Mouse (Mus musculus) kidney, adult 2 months (tissue): Measurements from ENCODE around the gene Utp11. TPM values are rescaled to one million over a fixed set of nuclear protein-coding genes. Genes with fewer than 3 reads are reported as not detected.
"Not testable (repeated sequence)": the region's sequence is repeated elsewhere in the genome, so short reads cannot be mapped to it uniquely, and the experiment has no call there.

ENCODE experiments used
- DNase-seq: peaks from one replicate; pipeline ENCODE4 v3.0.0; 2021
- H3K27ac ChIP-seq: fragments of 200-500 bp; 2 replicates; pipeline ENCODE4 v1.5.1; 2012; ENCODE audit warnings: low read depth, low read length, control low read depth, inconsistent platforms; ENCODE audit not compliant: insufficient read depth
- H3K27me3 ChIP-seq: fragments of 200-500 bp; replicated peaks from 2 replicates; pipeline ENCODE4 v1.6.1; 2012; ENCODE audit warnings: mild to moderate bottlenecking, moderate library complexity, low read length, inconsistent platforms; ENCODE audit not compliant: control insufficient read depth, insufficient read depth
- H3K36me3 ChIP-seq: fragments of 200-500 bp; 2 replicates; pipeline ENCODE4 v1.6.1; 2012; ENCODE audit warnings: mild to moderate bottlenecking, moderate library complexity, low read length, inconsistent platforms; ENCODE audit not compliant: control insufficient read depth, insufficient read depth
- H3K4me1 ChIP-seq: fragments of 200-500 bp; 2 replicates; pipeline ENCODE4 v1.6.1; 2011; ENCODE audit warnings: low read length; ENCODE audit not compliant: control insufficient read depth, insufficient read depth
- H3K4me3 ChIP-seq: fragments of 200-500 bp; 2 replicates; pipeline ENCODE4 v1.5.1; 2011; ENCODE audit warnings: mild to moderate bottlenecking, low read depth, low read length, control low read depth; ENCODE audit not compliant: insufficient read depth
- CTCF ChIP-seq: fragments of 200-500 bp; conservative IDR thresholded peaks from 2 replicates; pipeline ENCODE4 v1.5.1; 2011; ENCODE audit warnings: low read depth, mild to moderate bottlenecking, control low read depth, low read length, moderate library complexity, mixed read lengths; ENCODE audit not compliant: insufficient read depth, insufficient read length
- POLR2A ChIP-seq: fragments of 200-500 bp; IDR thresholded peaks from one replicate; pipeline ENCODE4 v1.6.1; 2011; ENCODE audit warnings: low read depth, low read length, control low read depth
- WGBS: fragments of 180-500 bp; shearing (Covaris S2); methylation state at CpG from one replicate; pipeline ENCODE4 v1.1.7; 2018; 5-methylcytosine and 5-hydroxymethylcytosine counted together
- polyA plus RNA-seq: library from polyadenylated mRNA; depleted of rRNA; stranded (reverse); fragments of >200 nt; gene quantifications from 2 replicates; pipeline ENCODE4 v1.2.3, GENCODE M21; 2012

The Utp11 gene
- polyA plus RNA-seq, 1 experiment = 7.9 TPM

- Histone ChIP-seq H3K4me1 (0 out of 2 replicates have a peak, but pooled peaks cover 4% of the 10 kb centered on the region), H3K27ac (no peak overlapping the region), H3K36me3 (no peaks in the 10 kb centered on the region), H3K4me3 (no peak overlapping the region), H3K27me3 (no peaks in the 10 kb centered on the region)
- no peak for TF ChIP-seq CTCF
- no peak for TF ChIP-seq POLR2A
- WGBS = 80% methylated on average over 2 of the region's 2 CpGs
- DNase-seq = no peak
Measured at GRCm38 (mm10) chr4:124736952-124737351, 43.6 kb upstream of the Utp11 start.

GRCm38 (mm10) chr4:124726121-124726520 is 32.7 kb upstream of the Utp11 start:
- DNase-seq = no peak
- Histone ChIP-seq H3K4me3 (no peak overlapping the region), H3K4me1 (no peaks in the 10 kb centered on the region), H3K36me3 (peaks cover 9% of the 10 kb centered on the region), H3K27ac (no peak overlapping the region), H3K27me3 (no peaks in the 10 kb centered on the region)
- 86% methylated on average over 6 of the region's 6 CpGs for WGBS
- TF ChIP-seq POLR2A (no peak), CTCF (no peak)

GRCm38 (mm10) chr4:124719101-124719500 is 25.7 kb upstream of the Utp11 start:
- Histone ChIP-seq H3K36me3 (peaks cover 4% of the 10 kb centered on the region), H3K27me3 (no peaks in the 10 kb centered on the region), H3K4me3 (no peak overlapping the region), H3K27ac (no peak overlapping the region), H3K4me1 (no peaks in the 10 kb centered on the region)
- DNase-seq = no peak
- 95% methylated on average over 4 of the region's 4 CpGs for WGBS
- TF ChIP-seq CTCF (no peak), POLR2A (no peak)

- under 1% methylated on average over 57 of the region's 57 CpGs for WGBS
- Histone ChIP-seq H3K36me3 (peaks cover 2% of the 10 kb centered on the region; the same call in 1 of the 2 replicates), H3K27ac (peak within 1 kb of the TSS; percentile 27; the same call in 1 of the 2 replicates), H3K4me1 (peaks cover 8% of the 10 kb centered on the region; the same call in 1 of the 2 replicates), H3K4me3 (peak within 1 kb of the TSS; percentile 73), H3K27me3 (no peaks in the 10 kb centered on the region)
- TF ChIP-seq CTCF = peak; percentile 80
- TF ChIP-seq POLR2A = peak; percentile 32
- peak; percentile 97 for DNase-seq
Measured at GRCm38 (mm10) chr4:124714545-124715481, 21.4 kb upstream of the Utp11 start, which contains the start of gene Sf3a3. Gene Sf3a3, plus strand, starts transcription at chr4:124714776.

GRCm38 (mm10) chr4:124713850-124714249 is 20.4 kb upstream of the Utp11 start:
- not testable (repeated sequence) for DNase-seq, H3K36me3 ChIP-seq, H3K27me3 ChIP-seq, H3K27ac ChIP-seq, H3K4me3 ChIP-seq
- H3K4me1 ChIP-seq = peaks cover 15% of the 10 kb centered on the region; the same call in 1 of the 2 replicates
- 77% methylated on average over 5 of the region's 5 CpGs for WGBS

- DNase-seq = no peak
- 89% methylated on average over 6 of the region's 6 CpGs for WGBS
- H3K4me3 ChIP-seq = no peak overlapping the region
- TF ChIP-seq POLR2A (no peak), CTCF (no peak)
- peaks cover 15% of the 10 kb centered on the region; the same call in 1 of the 2 replicates for H3K4me1 ChIP-seq
- H3K27ac ChIP-seq = no peak overlapping the region
- H3K36me3 ChIP-seq = peaks cover 2% of the 10 kb centered on the region; the same call in 1 of the 2 replicates
- H3K27me3 ChIP-seq = no peaks in the 10 kb centered on the region
Measured at GRCm38 (mm10) chr4:124712618-124713017, 19.2 kb upstream of the Utp11 start.

GRCm38 (mm10) chr4:124710776-124711291 is 17.4 kb upstream of the Utp11 start:
- Histone ChIP-seq H3K4me1 (peaks cover 15% of the 10 kb centered on the region; the same call in 1 of the 2 replicates), H3K27me3 (no peaks in the 10 kb centered on the region), H3K27ac (no peak overlapping the region), H3K36me3 (no peaks in the 10 kb centered on the region), H3K4me3 (no peak overlapping the region)
- TF ChIP-seq CTCF = peak; percentile 27; the same call in 1 of the 2 replicates
- no peak for TF ChIP-seq POLR2A
- WGBS = 5% methylated on average over 5 of the region's 5 CpGs
- DNase-seq = peak; percentile 72
